Mouse (Mus musculus): ENCODE measurements around the gene Taldo1.

GRCm38 (mm10) chr7:141374399-141374798, 17.6 kb upstream of the Taldo1 start:
- TF ChIP-seq POLR2A (IDR thresholded peaks at IDR 0.05; ENCODE audit: borderline replicate concordance, extremely low read depth, low read depth, low read length): no peak
- TF ChIP-seq CTCF (IDR thresholded peaks at IDR 0.05; ENCODE audit: insufficient read depth, low read length): no peak

Data from lung, adult 2 months (tissue).